Mouse (Mus musculus) liver, embryonic 15.5 days (tissue): ENCODE data around the gene Dusp14. TPM values are rescaled to one million over a fixed set of nuclear protein-coding genes. Genes with fewer than 3 reads are reported as not detected.

ENCODE experiments used
- ATAC-seq: fragments of 200-750 bp; cut with Nextera tagmentation; 2 replicates; pipeline ENCODE4 v1.8.0; 2017; ENCODE audit warnings: moderate number of reproducible peaks, mild to moderate bottlenecking, moderate library complexity; ENCODE audit not compliant: insufficient read depth
- H3K27ac ChIP-seq: fragments of 300-500 bp; sonication (generic); replicated peaks from 2 replicates; pipeline ENCODE4 v1.5.1; 2015; ENCODE audit warnings: mild to moderate bottlenecking, inconsistent platforms
- H3K27me3 ChIP-seq: fragments of 300-500 bp; sonication (generic); 2 replicates; pipeline ENCODE4 v1.6.1; 2015; ENCODE audit warnings: mild to moderate bottlenecking, inconsistent platforms
- H3K36me3 ChIP-seq: fragments of 300-500 bp; sonication (generic); replicated peaks from 2 replicates; pipeline ENCODE4 v1.6.1; 2015; ENCODE audit warnings: moderate library complexity, mild to moderate bottlenecking, inconsistent platforms
- H3K4me1 ChIP-seq: fragments of 300-500 bp; sonication (generic); replicated peaks from 2 replicates; pipeline ENCODE4 v1.6.1; 2015; ENCODE audit warnings: inconsistent platforms
- H3K4me2 ChIP-seq: fragments of 300-500 bp; sonication (generic); 2 replicates; pipeline ENCODE4 v1.6.1; 2015; ENCODE audit warnings: moderate library complexity, mild to moderate bottlenecking, inconsistent platforms
- H3K4me3 ChIP-seq: fragments of 300-500 bp; sonication (generic); replicated peaks from 2 replicates; pipeline ENCODE4 v1.5.1; 2015; ENCODE audit warnings: mild to moderate bottlenecking, inconsistent platforms
- H3K9ac ChIP-seq: fragments of 300-500 bp; sonication (generic); 2 replicates; pipeline ENCODE4 v1.6.1; 2015; ENCODE audit warnings: moderate library complexity, mild to moderate bottlenecking, inconsistent platforms
- H3K9me3 ChIP-seq: fragments of 300-500 bp; sonication (generic); replicated peaks from 2 replicates; pipeline ENCODE4 v1.6.1; 2016; ENCODE audit warnings: inconsistent platforms
- WGBS: fragments of 180-500 bp; shearing (Covaris S2); methylation state at CpG from one replicate; pipeline ENCODE4 v1.1.7; 2015; ENCODE audit warnings: mixed read lengths; ENCODE audit not compliant: insufficient replicate concordance; 5-methylcytosine and 5-hydroxymethylcytosine counted together
- polyA plus RNA-seq: library from polyadenylated mRNA; unstranded; fragments of >200 nt; fragmentation: Nextera tagmentation; extraction: Ambion mirVana; gene quantifications from 2 replicates; pipeline ENCODE4 v1.2.1, GENCODE M21; 2015

Gene Dusp14
- polyA plus RNA-seq, 1 experiment from 2014 or later, result 1.2 TPM

GRCm38 (mm10) chr11:84066071-84066481, 3.0 kb downstream of the Dusp14 start:
- Histone ChIP-seq H3K27ac (no peak overlapping the region), H3K36me3 (no peaks in the 10 kb centered on the region), H3K27me3 (peaks cover 68% of the 10 kb centered on the region), H3K9ac (no peak overlapping the region), H3K9me3 (no peaks in the 10 kb centered on the region), H3K4me3 (no peak overlapping the region; the same call in 1 of the 2 replicates), H3K4me2 (0 out of 2 replicates have a peak overlapping the region, but pooled peaks have one; percentile 14), H3K4me1 (peaks cover 21% of the 10 kb centered on the region)
- ATAC-seq, result no peak
- WGBS, result 4% methylated on average over 11 of the region's 11 CpGs

- no peaks in the 10 kb centered on the region for H3K36me3 ChIP-seq
- peaks cover 16% of the 10 kb centered on the region for H3K4me1 ChIP-seq
- no peak overlapping the region for H3K9ac ChIP-seq
- WGBS, result 60% methylated on average over 3 of the region's 3 CpGs
- H3K4me3 ChIP-seq, result no peak overlapping the region
- peaks cover 44% of the 10 kb centered on the region for H3K27me3 ChIP-seq
- no peak overlapping the region for H3K27ac ChIP-seq
- H3K9me3 ChIP-seq, result no peaks in the 10 kb centered on the region
- ATAC-seq, result no peak
- no peak overlapping the region for H3K4me2 ChIP-seq
Measured at GRCm38 (mm10) chr11:84063631-84064209, 5.3 kb downstream of the Dusp14 start.

GRCm38 (mm10) chr11:84062805-84063204, 6.3 kb downstream of the Dusp14 start:
- Histone ChIP-seq H3K9ac (no peak overlapping the region), H3K27ac (no peak overlapping the region), H3K9me3 (no peaks in the 10 kb centered on the region), H3K4me1 (peaks cover 7% of the 10 kb centered on the region; the same call in 1 of the 2 replicates), H3K36me3 (no peaks in the 10 kb centered on the region), H3K4me3 (no peak overlapping the region), H3K4me2 (no peak overlapping the region), H3K27me3 (peaks cover 35% of the 10 kb centered on the region)
- WGBS, result 38% methylated on average over 2 of the region's 2 CpGs
- ATAC-seq, result no peak

GRCm38 (mm10) chr11:84061881-84062280, 7.2 kb downstream of the Dusp14 start:
- H3K9me3 ChIP-seq, result no peaks in the 10 kb centered on the region
- WGBS, result 76% methylated on average over 2 of the region's 2 CpGs
- H3K27ac ChIP-seq, result no peak overlapping the region
- no peak overlapping the region for H3K9ac ChIP-seq
- H3K27me3 ChIP-seq, result peaks cover 26% of the 10 kb centered on the region
- no peaks in the 10 kb centered on the region for H3K4me1 ChIP-seq
- no peaks in the 10 kb centered on the region for H3K36me3 ChIP-seq
- no peak overlapping the region for H3K4me2 ChIP-seq
- no peak for ATAC-seq
- no peak overlapping the region for H3K4me3 ChIP-seq

GRCm38 (mm10) chr11:84060635-84061034, 8.4 kb downstream of the Dusp14 start:
- peaks cover 13% of the 10 kb centered on the region for H3K27me3 ChIP-seq
- H3K4me3 ChIP-seq, result no peak overlapping the region
- H3K9ac ChIP-seq, result no peak overlapping the region
- H3K9me3 ChIP-seq, result no peaks in the 10 kb centered on the region
- no peak overlapping the region for H3K27ac ChIP-seq
- ATAC-seq, result no peak
- no peak overlapping the region for H3K4me2 ChIP-seq
- 68% methylated on average over 6 of the region's 6 CpGs for WGBS
- H3K4me1 ChIP-seq, result no peaks in the 10 kb centered on the region
- no peaks in the 10 kb centered on the region for H3K36me3 ChIP-seq

GRCm38 (mm10) chr11:84059784-84060183, 9.3 kb downstream of the Dusp14 start:
- no peaks in the 10 kb centered on the region for H3K36me3 ChIP-seq
- 81% methylated on average over 2 of the region's 2 CpGs for WGBS
- no peaks in the 10 kb centered on the region for H3K9me3 ChIP-seq
- H3K27ac ChIP-seq, result no peak overlapping the region
- no peak overlapping the region for H3K9ac ChIP-seq
- no peak overlapping the region for H3K4me3 ChIP-seq
- no peak overlapping the region for H3K4me2 ChIP-seq
- ATAC-seq, result no peak
- peaks cover 9% of the 10 kb centered on the region for H3K27me3 ChIP-seq
- H3K4me1 ChIP-seq, result no peaks in the 10 kb centered on the region

- Histone ChIP-seq H3K9ac (no peak overlapping the region), H3K27me3 (no peaks in the 10 kb centered on the region), H3K27ac (no peak overlapping the region), H3K4me1 (no peaks in the 10 kb centered on the region; the same call in 1 of the 2 replicates), H3K4me3 (no peak overlapping the region), H3K9me3 (no peaks in the 10 kb centered on the region), H3K36me3 (no peaks in the 10 kb centered on the region), H3K4me2 (no peak overlapping the region)
- ATAC-seq, result no peak
- WGBS, result 79% methylated on average over 2 of the region's 2 CpGs
Measured at GRCm38 (mm10) chr11:84057418-84057817, 11.6 kb downstream of the Dusp14 start.

- Histone ChIP-seq H3K4me3 (no peak overlapping the region), H3K9me3 (no peaks in the 10 kb centered on the region), H3K27me3 (no peaks in the 10 kb centered on the region), H3K27ac (no peak overlapping the region), H3K36me3 (no peaks in the 10 kb centered on the region), H3K4me2 (no peak overlapping the region), H3K9ac (no peak overlapping the region), H3K4me1 (no peaks in the 10 kb centered on the region; the same call in 1 of the 2 replicates)
- 64% methylated on average over 10 of the region's 10 CpGs for WGBS
- no peak for ATAC-seq
Measured at GRCm38 (mm10) chr11:84053524-84054163, 15.4 kb downstream of the Dusp14 start.

- H3K9me3 ChIP-seq, result no peaks in the 10 kb centered on the region
- no peaks in the 10 kb centered on the region for H3K36me3 ChIP-seq
- H3K4me2 ChIP-seq, result no peak overlapping the region
- 75% methylated on average over 7 of the region's 7 CpGs for WGBS
- no peaks in the 10 kb centered on the region; the same call in 1 of the 2 replicates for H3K4me1 ChIP-seq
- ATAC-seq, result no peak
- no peak overlapping the region for H3K9ac ChIP-seq
- no peak overlapping the region for H3K4me3 ChIP-seq
- no peaks in the 10 kb centered on the region for H3K27me3 ChIP-seq
- no peak overlapping the region for H3K27ac ChIP-seq
Measured at GRCm38 (mm10) chr11:84053055-84053454, 16.0 kb downstream of the Dusp14 start.

- Histone ChIP-seq H3K27ac (no peak overlapping the region), H3K9me3 (no peaks in the 10 kb centered on the region), H3K27me3 (no peaks in the 10 kb centered on the region), H3K4me1 (no peaks in the 10 kb centered on the region; the same call in 1 of the 2 replicates), H3K4me2 (no peak overlapping the region), H3K4me3 (no peak overlapping the region), H3K36me3 (no peaks in the 10 kb centered on the region), H3K9ac (no peak overlapping the region)
- no peak for ATAC-seq
- 67% methylated on average over 10 of the region's 10 CpGs for WGBS
Measured at GRCm38 (mm10) chr11:84048411-84048810, 20.6 kb downstream of the Dusp14 start.

GRCm38 (mm10) chr11:84047270-84047669, 21.8 kb downstream of the Dusp14 start:
- no peak overlapping the region for H3K27ac ChIP-seq
- no peak for ATAC-seq
- H3K4me1 ChIP-seq, result no peaks in the 10 kb centered on the region; the same call in 1 of the 2 replicates
- H3K36me3 ChIP-seq, result 0 out of 2 replicates have a peak, but pooled peaks cover 3% of the 10 kb centered on the region
- no peaks in the 10 kb centered on the region for H3K27me3 ChIP-seq
- 42% methylated on average over 4 of the region's 4 CpGs for WGBS
- H3K9me3 ChIP-seq, result no peaks in the 10 kb centered on the region
- no peak overlapping the region for H3K9ac ChIP-seq
- no peak overlapping the region for H3K4me2 ChIP-seq
- no peak overlapping the region for H3K4me3 ChIP-seq
